8 mouse cellular contexts compared by ENCODE assay signal in genomic region chrX:143444581-143444980, GRCm38 (mm10). TPM values are rescaled to one million over a fixed set of nuclear protein-coding genes. Genes with fewer than 3 reads are reported as not detected.
A peak's percentile ranks its signal among the peaks of the same experiment; 100 is the strongest.
DNase-seq lines count a peak whose midpoint lies in the region; ATAC-seq and TF ChIP-seq lines count a peak whose summit lies in the region.

No protein-coding gene starts in this region.

- peaks cover 6% of the 10 kb centered on the region; the same call in 1 of the 2 replicates for H3K4me1 ChIP-seq in forebrain, embryonic 10.5 days
- no peaks in the 10 kb centered on the region for H3K4me1 ChIP-seq in kidney, postnatal 0 days (replicated peaks; ENCODE audit: insufficient read depth, low read length)
- H3K4me1 ChIP-seq in lung, embryonic 14.5 days (ENCODE audit: insufficient read depth): no peaks in the 10 kb centered on the region

- 9% methylated on average over 3 of the region's 3 CpGs for WGBS in forebrain, embryonic 10.5 days
- 10% methylated on average over 3 of the region's 3 CpGs for WGBS in kidney, postnatal 0 days
- WGBS in lung, embryonic 14.5 days: 6% methylated on average over 3 of the region's 3 CpGs

- H3K27ac ChIP-seq in forebrain, embryonic 10.5 days: no peak overlapping the region
- no peak overlapping the region for H3K27ac ChIP-seq in kidney, postnatal 0 days
- no peak overlapping the region for H3K27ac ChIP-seq in lung, embryonic 14.5 days (ENCODE audit: low read depth)

- no peak overlapping the region for H3K4me2 ChIP-seq in kidney, postnatal 0 days (ENCODE audit: low read length)
- H3K4me2 ChIP-seq in lung, embryonic 14.5 days: no peak overlapping the region

- H3K4me3 ChIP-seq in forebrain, embryonic 10.5 days: no peak overlapping the region
- no peak overlapping the region for H3K4me3 ChIP-seq in kidney, postnatal 0 days (replicated peaks; ENCODE audit: low read depth, low read length)
- no peak overlapping the region for H3K4me3 ChIP-seq in lung, embryonic 14.5 days (ENCODE audit: low read depth, low read length)

- ATAC-seq in cerebellum, adult (ENCODE audit: insufficient number of reproducible peaks, low FRiP score, low TSS enrichment): no peak
- no peak for ATAC-seq in kidney, postnatal 0 days (replicated peaks; ENCODE audit: low FRiP score, low read depth)
- no peak; the same call in 1 of the 2 replicates for ATAC-seq in lung, embryonic 14.5 days (ENCODE audit: insufficient read depth)

- no peaks in the 10 kb centered on the region for H3K36me3 ChIP-seq in forebrain, embryonic 10.5 days (replicated peaks)
- H3K36me3 ChIP-seq in kidney, postnatal 0 days (ENCODE audit: insufficient read depth, low read length): no peaks in the 10 kb centered on the region
- no peaks in the 10 kb centered on the region for H3K36me3 ChIP-seq in lung, embryonic 14.5 days (ENCODE audit: insufficient read depth)

- DNase-seq in cerebellum, adult 11 months: peak; percentile 16
- peak; percentile 9 for DNase-seq in urinary bladder, postnatal 14 days (ENCODE audit: low spot score)
- no peak for DNase-seq in urinary bladder, adult 18-20 months (ENCODE audit: low spot score in 2 of 2)
- DNase-seq in forebrain, embryonic 10.5 days (ENCODE audit: extremely low spot score, low spot score): peak; percentile 16
- peak; percentile 54 for DNase-seq in kidney, postnatal 0 days (ENCODE audit: low spot score)
- peak; percentile 83 for DNase-seq in lung, embryonic 14.5 days
- peak; percentile 38 for DNase-seq in thymus, postnatal 0 days (ENCODE audit: low spot score)

- no peaks in the 10 kb centered on the region for H3K9me3 ChIP-seq in forebrain, embryonic 10.5 days
- no peaks in the 10 kb centered on the region for H3K9me3 ChIP-seq in kidney, postnatal 0 days (replicated peaks; ENCODE audit: low read length)
- no peaks in the 10 kb centered on the region for H3K9me3 ChIP-seq in lung, embryonic 14.5 days (ENCODE audit: low read depth, low read length)

- no peak overlapping the region for H3K9ac ChIP-seq in kidney, postnatal 0 days (ENCODE audit: low read depth, low read length)
- H3K9ac ChIP-seq in lung, embryonic 14.5 days: no peak overlapping the region

- TF ChIP-seq CTCF in kidney, postnatal 0 days (IDR thresholded peaks at IDR 0.05; ENCODE audit: low read depth): peak; percentile 81
- TF ChIP-seq CTCF in lung, embryonic 14.5 days (IDR thresholded peaks at IDR 0.05; ENCODE audit: low read depth): peak; percentile 74

- H3K27me3 ChIP-seq in forebrain, embryonic 10.5 days (ENCODE audit: poor library complexity, severe bottlenecking): peaks cover 77% of the 10 kb centered on the region
- H3K27me3 ChIP-seq in kidney, postnatal 0 days (ENCODE audit: insufficient read depth, low read length): no peaks in the 10 kb centered on the region
- H3K27me3 ChIP-seq in lung, embryonic 14.5 days (ENCODE audit: insufficient read depth, low read length): no peaks in the 10 kb centered on the region

RNA-seq across cellular contexts. Expression of gene Chrdl1, which starts 50.5 kb away (rescaled TPM):
- polyA plus RNA-seq in forebrain, embryonic 10.5 days (2016; fragmentation: Nextera tagmentation; extraction: Ambion mirVana): 5.5 and 5.6 TPM in 2 replicates
- polyA plus RNA-seq in kidney, postnatal 0 days (2015; fragmentation: Nextera tagmentation; extraction: Ambion mirVana): 1.8 and 2.3 TPM in 2 replicates
- polyA plus RNA-seq in lung, embryonic 14.5 days (2014; fragmentation: Nextera tagmentation; extraction: Ambion mirVana): 2.2 and 3.4 TPM in 2 replicates
- 0.46 and 0.64 TPM in 2 replicates for polyA plus RNA-seq in thymus, postnatal 0 days (2015; fragmentation: Nextera tagmentation; extraction: Ambion mirVana)

Comparison
In these comparisons a context has a peak if more than half of its experiments do, and no peak if none do; other contexts are left out.
1. DNase-seq: peak in cerebellum, adult 11 months (single experiment), urinary bladder, postnatal 14 days (single experiment), forebrain, embryonic 10.5 days (single experiment), kidney, postnatal 0 days (single experiment), lung, embryonic 14.5 days (single experiment) and thymus, postnatal 0 days (single experiment); none in urinary bladder, adult 18-20 months (0 of 2).